Mouse (Mus musculus) thymus, adult 2 months (tissue): ENCODE results near the gene Lgr4. TPM values are rescaled to one million over a fixed set of nuclear protein-coding genes. Genes with fewer than 3 reads are reported as not detected.

Experiments
- DNase-seq: peaks from one replicate; pipeline ENCODE4 v3.0.0; 2021
- H3K27ac ChIP-seq: fragments of 200-500 bp; 2 replicates; pipeline ENCODE4 v1.5.1; 2012; ENCODE audit warnings: low read length, control low read depth; ENCODE audit not compliant: control insufficient read depth, insufficient read depth
- H3K27me3 ChIP-seq: fragments of 200-500 bp; 2 replicates; pipeline ENCODE4 v1.6.1; 2012; ENCODE audit warnings: mild to moderate bottlenecking, low read length, moderate library complexity, mixed read lengths; ENCODE audit not compliant: control insufficient read depth, insufficient read depth
- H3K36me3 ChIP-seq: fragments of 200-500 bp; 2 replicates; pipeline ENCODE4 v1.6.1; 2012; ENCODE audit warnings: mild to moderate bottlenecking, low read length, moderate library complexity; ENCODE audit not compliant: control insufficient read depth, insufficient read depth
- H3K4me1 ChIP-seq: fragments of 200-500 bp; replicated peaks from 2 replicates; pipeline ENCODE4 v1.6.1; 2012; ENCODE audit warnings: low read length; ENCODE audit not compliant: control insufficient read depth, insufficient read depth
- H3K4me3 ChIP-seq: fragments of 200-500 bp; 2 replicates; pipeline ENCODE4 v1.5.1; 2012; ENCODE audit warnings: mild to moderate bottlenecking, low read length, control low read depth, moderate library complexity; ENCODE audit not compliant: control insufficient read depth, insufficient read depth
- CTCF ChIP-seq: fragments of 200-500 bp; IDR thresholded peaks from 2 replicates; pipeline ENCODE4 v1.5.1; 2012; ENCODE audit warnings: mild to moderate bottlenecking, control low read depth, low read length, moderate library complexity, borderline replicate concordance; ENCODE audit not compliant: control insufficient read depth, poor library complexity, insufficient read depth; ENCODE audit errors: extremely low read depth
- POLR2A ChIP-seq: fragments of 200-500 bp; IDR thresholded peaks from 2 replicates; pipeline ENCODE4 v1.6.1; 2012; ENCODE audit warnings: mild to moderate bottlenecking, low read length, control low read depth, moderate library complexity; ENCODE audit not compliant: control insufficient read depth, poor library complexity, insufficient read depth; ENCODE audit errors: extremely low read depth
- WGBS: fragments of 180-500 bp; shearing (Covaris S2); methylation state at CpG from one replicate; pipeline ENCODE4 v1.1.7; 2018; 5-methylcytosine and 5-hydroxymethylcytosine counted together
- polyA plus RNA-seq: library from polyadenylated mRNA; depleted of rRNA; stranded (reverse); fragments of >200 nt; gene quantifications from 2 replicates; pipeline ENCODE4 v1.2.3, GENCODE M21; 2012

The Lgr4 gene
- polyA plus RNA-seq, 1 experiment = 7.2 TPM

- no peak overlapping the region for H3K27ac ChIP-seq
- H3K36me3 ChIP-seq = no peaks in the 10 kb centered on the region
- 94% methylated on average over 4 of the region's 4 CpGs for WGBS
- H3K4me1 ChIP-seq = no peaks in the 10 kb centered on the region
- no peak for DNase-seq
- H3K27me3 ChIP-seq = no peaks in the 10 kb centered on the region
- H3K4me3 ChIP-seq = no peak overlapping the region
- no peak for TF ChIP-seq CTCF
- no peak for TF ChIP-seq POLR2A
Observed at GRCm38 (mm10) chr2:109926984-109927383, 9.5 kb downstream of the Lgr4 start.

GRCm38 (mm10) chr2:109927446-109927845 lies 10.0 kb downstream of the Lgr4 start:
- H3K4me3 ChIP-seq = no peak overlapping the region
- no peak for TF ChIP-seq CTCF
- TF ChIP-seq POLR2A = no peak
- H3K27ac ChIP-seq = no peak overlapping the region
- H3K4me1 ChIP-seq = no peaks in the 10 kb centered on the region
- WGBS = 93% methylated on average over 7 of the region's 7 CpGs
- DNase-seq = no peak
- H3K27me3 ChIP-seq = no peaks in the 10 kb centered on the region
- H3K36me3 ChIP-seq = no peaks in the 10 kb centered on the region

- H3K27ac ChIP-seq = no peak overlapping the region
- no peak overlapping the region for H3K4me3 ChIP-seq
- TF ChIP-seq POLR2A (no peak), CTCF (no peak)
- no peak for DNase-seq
- no peaks in the 10 kb centered on the region for H3K36me3 ChIP-seq
- H3K4me1 ChIP-seq = no peaks in the 10 kb centered on the region
- no peaks in the 10 kb centered on the region for H3K27me3 ChIP-seq
Observed at GRCm38 (mm10) chr2:109927876-109928275, 10.4 kb downstream of the Lgr4 start.

GRCm38 (mm10) chr2:109928791-109929190 lies 11.3 kb downstream of the Lgr4 start:
- Histone ChIP-seq H3K27ac (no peak overlapping the region), H3K4me3 (no peak overlapping the region), H3K36me3 (no peaks in the 10 kb centered on the region), H3K27me3 (no peaks in the 10 kb centered on the region), H3K4me1 (no peaks in the 10 kb centered on the region)
- DNase-seq = no peak
- WGBS = 95% methylated on average over 4 of the region's 4 CpGs
- no peak for TF ChIP-seq POLR2A
- no peak for TF ChIP-seq CTCF

GRCm38 (mm10) chr2:109929256-109929655 lies 11.8 kb downstream of the Lgr4 start:
- Histone ChIP-seq H3K36me3 (no peaks in the 10 kb centered on the region), H3K27ac (no peak overlapping the region), H3K4me3 (no peak overlapping the region), H3K27me3 (no peaks in the 10 kb centered on the region), H3K4me1 (no peaks in the 10 kb centered on the region)
- no peak for TF ChIP-seq POLR2A
- TF ChIP-seq CTCF = no peak
- 94% methylated on average over 3 of the region's 3 CpGs for WGBS
- no peak for DNase-seq

- WGBS = 96% methylated on average over 5 of the region's 5 CpGs
- H3K27me3 ChIP-seq = no peaks in the 10 kb centered on the region
- no peak overlapping the region for H3K4me3 ChIP-seq
- DNase-seq = no peak
- no peak for TF ChIP-seq CTCF
- H3K27ac ChIP-seq = no peak overlapping the region
- H3K36me3 ChIP-seq = no peaks in the 10 kb centered on the region
- no peaks in the 10 kb centered on the region for H3K4me1 ChIP-seq
Observed at GRCm38 (mm10) chr2:109930366-109930765, 12.9 kb downstream of the Lgr4 start.

GRCm38 (mm10) chr2:109930771-109931170 lies 13.3 kb downstream of the Lgr4 start:
- Histone ChIP-seq H3K27ac (no peak overlapping the region), H3K36me3 (no peaks in the 10 kb centered on the region), H3K27me3 (no peaks in the 10 kb centered on the region), H3K4me1 (no peaks in the 10 kb centered on the region), H3K4me3 (no peak overlapping the region)
- 97% methylated on average over 4 of the region's 4 CpGs for WGBS
- TF ChIP-seq CTCF = no peak
- TF ChIP-seq POLR2A = no peak
- no peak for DNase-seq
